Mouse (Mus musculus): ENCODE measurements around the gene Sept9. TPM values are rescaled to one million over a fixed set of nuclear protein-coding genes. Genes with fewer than 3 reads are reported as not detected.

The Sept9 gene
- total RNA-seq, 2 experiments from 2014 or later = 61.0 to 84.7 TPM

DNA sequence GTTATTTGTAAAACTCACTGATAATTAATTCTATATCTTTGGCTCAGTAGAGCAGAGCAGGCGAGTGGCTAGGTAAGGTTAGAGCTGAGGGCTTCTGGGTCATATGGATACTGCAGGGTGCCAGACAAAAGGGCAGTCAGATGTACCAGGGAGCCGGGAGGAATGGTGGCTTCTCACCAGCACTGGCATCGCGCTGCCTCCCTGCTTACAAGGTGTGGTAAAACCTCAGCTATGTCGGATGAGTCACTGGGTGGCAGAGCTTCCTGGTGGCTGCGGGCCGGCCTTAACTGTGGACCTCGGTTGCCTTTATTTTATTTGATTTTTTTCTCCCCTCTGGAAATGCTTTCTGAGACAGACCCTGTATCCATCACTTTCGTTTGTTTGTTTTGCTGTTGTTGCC is 6.0 kb downstream of the Sept9 start:
- intact Hi-C loops (cut with DNase I) = no loop called here
- no peak for DNase-seq (ENCODE audit: low spot score in 2 of 2)

DNA sequence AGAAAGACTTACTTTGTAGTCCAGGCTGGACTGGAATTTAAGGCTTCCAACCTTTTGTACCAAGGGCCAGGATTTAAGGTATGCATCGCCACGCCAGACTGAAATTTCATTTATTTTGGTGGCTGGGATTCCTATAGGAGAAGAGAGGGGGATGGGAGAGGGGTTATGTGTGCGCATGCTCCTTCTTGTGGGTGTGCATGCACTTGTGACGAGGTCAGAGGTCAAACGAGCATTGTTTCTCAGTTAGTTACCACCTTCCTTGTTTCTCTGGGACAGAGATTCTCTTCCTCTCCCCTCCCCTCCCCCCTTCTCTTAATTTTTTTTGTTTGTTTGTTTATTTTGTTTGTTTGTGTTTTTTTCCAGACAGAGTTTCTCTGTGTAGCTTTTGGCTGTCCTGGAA is 8.0 kb downstream of the Sept9 start:
- DNase-seq (ENCODE audit: low spot score in 2 of 2) = no peak
- intact Hi-C loops (cut with DNase I) = no loop called here

DNA sequence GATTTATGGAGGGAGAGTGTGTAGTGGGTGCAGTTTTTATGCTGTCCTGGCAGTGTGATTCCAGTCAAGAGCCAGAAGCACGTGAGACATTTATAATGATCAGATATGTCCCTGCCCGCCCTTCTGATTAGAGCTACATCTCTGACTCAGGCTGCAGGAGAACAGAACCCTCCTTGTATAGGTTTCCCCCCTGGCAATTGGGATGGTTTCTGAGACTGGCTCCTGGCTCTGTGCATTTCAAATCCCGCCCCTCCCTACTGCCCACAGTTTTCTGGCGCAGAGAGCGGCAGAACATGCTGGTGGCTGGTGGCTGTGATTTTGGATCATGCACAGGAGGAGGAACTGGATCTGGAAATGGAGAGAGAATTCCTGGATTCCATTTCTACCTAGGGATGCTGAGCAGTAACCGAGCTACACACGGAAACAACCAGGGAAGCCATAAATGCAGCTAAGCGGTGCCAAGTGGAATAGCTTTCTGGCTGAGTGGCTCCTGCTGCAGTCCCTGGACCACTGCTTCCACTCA is 8.8 kb downstream of the Sept9 start:
- DNase-seq (ENCODE audit: low spot score in 2 of 2) = peak in 1 of 2 experiments; percentile 79
- intact Hi-C loops (cut with DNase I) = no loop called here

DNA sequence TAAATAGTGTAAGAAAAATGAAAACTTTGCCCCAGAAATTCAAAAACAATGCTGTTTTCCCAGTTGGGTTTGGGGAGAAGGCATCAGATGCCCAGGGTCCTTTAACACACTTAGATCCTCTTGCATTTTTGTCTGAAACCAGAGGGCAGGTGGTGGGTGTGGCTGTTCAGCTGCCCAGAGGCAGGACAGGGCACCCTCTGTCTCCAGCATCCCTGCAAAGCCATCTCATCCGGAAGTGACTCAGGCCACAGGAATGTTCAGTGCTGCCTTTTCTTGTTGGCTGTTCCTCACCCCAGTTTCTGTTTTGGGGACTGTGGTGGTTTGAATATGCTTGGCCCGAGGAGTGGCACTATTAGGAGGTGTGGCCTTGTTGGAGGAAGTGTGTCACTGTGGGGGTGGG is 17.3 kb downstream of the Sept9 start:
- DNase-seq (ENCODE audit: low spot score in 2 of 2) = no peak
- intact Hi-C loops (cut with DNase I) = no loop called here

DNA sequence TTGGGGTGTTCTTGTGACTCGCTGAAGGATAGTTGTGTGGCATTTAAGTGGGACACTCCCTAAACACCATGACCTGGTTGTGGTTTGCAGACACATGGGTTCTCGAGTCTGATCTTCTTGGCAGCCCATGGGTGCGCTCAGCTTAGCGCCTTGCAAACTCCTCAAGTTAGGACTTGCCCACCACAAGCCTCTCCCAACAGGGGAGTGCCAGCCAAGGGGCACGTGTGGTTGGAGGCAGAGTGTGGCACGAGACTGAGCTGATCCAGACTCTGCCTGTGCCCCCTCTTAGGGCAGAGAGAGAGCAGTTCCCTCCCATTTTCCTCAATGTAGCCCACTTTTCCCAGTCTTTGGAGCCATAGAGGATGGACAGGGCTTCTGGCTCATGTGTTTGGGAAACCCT is 18.6 kb downstream of the Sept9 start:
- intact Hi-C loops (cut with DNase I) = no loop called here

DNA sequence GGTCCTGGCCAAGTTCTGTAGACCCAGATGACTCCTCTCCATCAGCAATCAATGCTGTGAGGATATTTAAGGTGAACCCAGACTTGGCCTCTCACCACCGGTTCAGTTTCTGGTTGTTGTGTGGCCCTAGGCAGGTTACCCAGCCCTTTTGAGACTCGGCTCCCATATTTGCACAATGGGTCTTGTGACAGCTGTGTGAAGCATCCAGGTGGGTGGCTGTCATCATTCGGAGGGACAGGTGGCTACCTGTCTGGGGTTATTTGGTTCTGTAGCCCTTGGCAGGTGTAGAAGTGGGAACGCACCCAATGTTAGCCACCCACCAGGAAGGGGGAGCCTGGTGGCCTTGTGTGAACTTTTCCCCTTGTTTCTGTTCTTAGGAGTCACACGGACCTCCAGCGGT is 19.0 kb downstream of the Sept9 start:
- intact Hi-C loops (cut with DNase I) = no loop called here
- DNase-seq (ENCODE audit: low spot score in 2 of 2) = no peak

More for the DNA sequence above, 18.6 kb downstream of the Sept9 start:
- DNase-seq (ENCODE audit: low spot score in 2 of 2) = no peak

DNA sequence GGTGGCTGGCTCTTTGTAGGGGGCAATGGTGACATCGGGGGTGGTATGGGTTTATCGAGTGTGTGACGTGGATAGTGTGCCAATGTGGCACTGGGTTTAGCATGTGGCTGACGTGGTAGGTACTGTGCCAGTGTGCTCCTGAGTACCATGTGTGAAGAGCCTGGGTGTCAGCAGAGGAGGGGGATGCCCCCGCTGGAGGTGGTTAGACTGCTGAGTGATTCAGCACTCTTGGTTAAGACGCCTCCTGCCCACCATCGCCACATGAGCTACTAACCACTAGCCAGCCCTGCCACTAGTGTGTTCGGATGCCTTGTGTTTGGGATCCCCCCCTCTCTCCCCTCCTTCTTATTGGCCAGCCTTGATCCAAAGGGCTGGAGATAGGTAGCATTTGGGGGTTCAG is 21.3 kb downstream of the Sept9 start:
- no peak for DNase-seq (ENCODE audit: low spot score in 2 of 2)
- intact Hi-C loops (cut with DNase I) = no loop called here

DNA sequence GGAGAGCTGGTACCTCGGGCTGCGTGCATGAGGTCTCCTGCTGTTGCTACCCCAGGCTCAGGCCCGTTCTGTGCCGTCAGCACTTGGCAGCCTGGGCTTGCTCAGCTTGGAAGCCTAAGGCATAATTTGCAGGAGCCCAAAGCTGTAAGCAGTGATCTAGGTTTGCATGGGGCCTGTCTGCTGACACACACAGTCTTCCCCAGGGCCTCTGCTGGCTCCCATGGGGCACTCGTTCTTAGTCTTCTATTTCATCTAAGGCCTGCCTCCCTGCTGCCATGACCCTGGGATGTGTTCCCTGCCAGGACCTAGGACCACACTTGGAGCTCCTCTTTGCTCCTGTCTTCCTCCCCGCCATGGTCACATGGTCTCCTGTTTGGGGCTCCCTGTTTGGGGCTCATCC is 21.7 kb downstream of the Sept9 start:
- intact Hi-C loops (cut with DNase I) = no loop called here
- no peak for DNase-seq (ENCODE audit: low spot score in 2 of 2)

DNA sequence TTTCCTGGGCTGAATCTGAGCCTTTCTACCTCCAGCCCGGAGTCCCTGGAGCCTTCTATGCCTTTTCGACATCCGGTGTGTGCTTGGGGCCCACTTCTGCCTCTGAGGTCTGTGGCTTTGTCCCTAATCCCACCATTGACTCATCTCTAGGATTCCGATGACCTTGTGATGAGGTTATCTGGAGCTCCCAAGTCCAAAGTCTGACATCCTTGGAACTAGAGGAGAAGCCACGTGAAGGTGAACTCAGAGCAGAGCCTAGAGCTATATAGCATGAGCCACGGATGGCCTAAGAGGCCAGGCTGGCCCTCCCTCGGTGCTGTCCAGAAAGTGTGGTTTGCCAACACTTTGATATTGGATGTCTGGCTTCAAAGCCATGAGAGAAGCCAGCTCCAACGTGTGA is 23.4 kb downstream of the Sept9 start:
- intact Hi-C loops (cut with DNase I) = no loop called here
- no peak for DNase-seq (ENCODE audit: low spot score in 2 of 2)

DNA sequence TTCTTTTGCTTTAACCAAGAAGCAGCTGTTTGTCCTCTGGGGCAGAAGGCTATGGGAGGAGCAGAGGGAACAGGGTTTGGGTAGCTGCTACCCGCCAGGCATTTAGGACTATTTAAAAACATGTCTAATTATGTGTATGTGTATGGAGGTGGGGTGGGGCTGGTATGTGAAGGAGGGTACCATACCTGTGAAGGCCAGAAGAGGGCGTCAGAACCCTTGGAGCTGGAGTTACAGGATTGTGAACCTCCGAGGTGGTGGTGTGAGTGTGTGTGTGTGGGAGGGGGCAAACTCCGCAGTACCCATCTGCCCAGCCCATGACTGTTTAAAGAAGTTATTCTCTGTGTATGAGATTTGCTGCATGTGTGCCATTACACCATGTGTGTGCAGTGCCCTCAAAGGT is 25.3 kb downstream of the Sept9 start:
- intact Hi-C loops (cut with DNase I) = no loop called here

DNA sequence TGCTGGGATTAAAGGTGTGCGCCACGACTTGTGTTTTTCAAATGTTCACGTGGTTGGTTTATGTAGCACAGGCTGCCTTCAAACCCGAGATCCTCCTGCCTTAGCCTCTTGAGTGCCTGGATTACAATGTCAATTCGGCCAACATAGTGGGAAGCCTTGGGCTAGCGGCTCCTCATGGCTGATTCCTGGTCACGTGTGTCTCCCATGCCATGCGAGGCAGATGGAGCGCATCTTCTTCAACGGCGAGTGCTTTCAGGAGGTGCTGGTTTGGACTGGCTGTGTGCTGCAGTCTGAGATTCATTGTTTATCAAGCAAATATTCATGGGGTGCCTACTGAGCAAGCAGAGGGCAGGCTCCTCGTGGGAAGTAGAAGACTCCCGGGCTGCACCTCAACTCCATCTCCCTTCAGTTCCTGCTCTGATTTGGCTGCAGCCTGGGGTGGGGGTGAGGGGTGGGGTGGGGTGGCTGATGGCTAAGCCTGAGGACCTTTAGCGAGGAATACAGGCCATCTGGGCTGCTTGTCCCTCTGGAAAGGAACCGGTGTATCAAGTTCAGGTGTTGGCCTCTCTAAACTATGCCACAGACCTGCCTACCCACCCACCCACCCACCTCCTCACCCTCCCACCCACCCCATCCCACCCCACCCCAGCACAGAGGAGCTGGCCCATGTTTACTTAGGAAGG is 26.2 kb downstream of the Sept9 start:
- no peak for DNase-seq (ENCODE audit: low spot score in 2 of 2)
- intact Hi-C loops (cut with DNase I) = no loop called here

More for the DNA sequence above, 25.3 kb downstream of the Sept9 start:
- no peak for DNase-seq (ENCODE audit: low spot score in 2 of 2)

DNA sequence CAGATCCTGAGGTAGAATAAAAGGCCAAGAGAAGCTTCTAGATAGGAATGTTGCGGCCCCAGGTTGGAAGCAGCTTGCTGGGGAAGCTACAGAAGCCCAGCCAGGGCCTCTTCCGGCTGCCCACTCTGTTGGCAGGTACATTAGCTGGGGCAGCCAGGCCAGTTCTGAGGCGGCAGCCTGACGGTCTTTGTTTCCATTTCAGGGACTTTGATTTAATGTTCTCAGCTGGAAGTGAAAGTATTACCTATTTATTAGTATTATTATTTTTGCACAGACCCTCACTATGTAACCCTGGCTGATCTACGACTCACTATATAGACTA is 26.7 kb downstream of the Sept9 start:
- intact Hi-C loops (cut with DNase I) = no loop called here
- DNase-seq (ENCODE audit: low spot score in 2 of 2) = no peak

DNA sequence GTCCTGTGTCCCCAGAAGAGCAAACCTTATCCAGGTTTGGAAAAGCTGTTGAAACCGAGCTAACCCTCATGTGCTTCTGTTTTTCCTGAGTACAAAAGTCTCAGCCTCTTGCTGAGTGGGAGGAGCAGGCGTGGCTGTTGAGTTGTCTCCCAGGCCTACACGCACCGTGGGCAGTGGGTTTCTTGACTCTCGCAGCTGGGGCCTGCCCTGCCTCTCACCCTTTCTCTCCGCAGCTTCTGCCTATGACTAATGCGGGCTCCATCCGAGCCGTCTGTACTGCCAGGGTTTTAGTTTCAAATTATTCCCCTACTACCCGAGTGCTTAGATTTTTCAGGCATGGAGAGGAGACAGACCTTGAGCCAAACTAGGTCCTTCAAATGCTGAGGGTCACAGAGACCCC is 28.7 kb downstream of the Sept9 start:
- intact Hi-C loops (cut with DNase I) = no loop called here
- no peak for DNase-seq (ENCODE audit: low spot score in 2 of 2)

DNA sequence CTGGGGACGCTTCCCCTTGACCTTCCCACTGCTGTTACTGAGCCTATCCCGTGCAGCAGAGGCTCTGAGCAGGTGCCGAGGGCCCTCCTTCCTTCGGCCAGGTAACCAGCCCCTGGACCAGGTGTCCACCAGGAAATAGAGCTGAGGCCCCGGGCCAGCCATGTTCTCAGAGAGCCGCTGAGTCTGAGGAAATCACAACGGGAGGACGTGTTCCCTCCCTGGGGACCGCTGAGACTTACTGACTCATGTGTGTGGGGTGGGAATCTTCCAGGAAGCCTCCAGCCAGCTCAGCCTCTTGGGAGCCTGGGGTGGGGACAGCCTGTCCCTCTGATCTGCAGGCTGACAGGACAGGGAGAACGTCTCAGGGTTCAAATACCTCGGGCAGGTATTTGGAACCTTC is 32.1 kb downstream of the Sept9 start:
- intact Hi-C loops (cut with DNase I) = no loop called here
- DNase-seq (ENCODE audit: low spot score in 2 of 2) = peak in 1 of 2 experiments; percentile 63

DNA sequence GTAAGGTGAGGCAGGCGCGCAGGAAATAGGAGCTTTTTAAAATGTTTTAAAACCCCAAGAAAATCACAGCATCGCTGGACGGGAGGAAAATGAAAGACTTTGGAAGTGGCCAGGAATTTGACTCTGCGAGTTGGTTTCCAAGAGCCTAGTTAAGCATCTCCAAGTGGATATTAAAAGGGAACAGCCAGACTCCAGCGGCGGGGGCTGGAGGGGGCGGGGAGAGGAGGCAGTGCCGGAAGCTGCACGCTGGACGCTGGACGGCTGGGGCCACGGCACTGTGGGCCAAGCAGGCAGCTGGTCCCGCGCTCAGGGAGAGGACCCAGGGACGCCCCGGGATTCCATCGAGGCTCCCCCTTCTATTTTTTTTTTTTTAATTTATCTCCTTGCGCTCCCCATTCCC is 32.6 kb downstream of the Sept9 start:
- intact Hi-C loops (cut with DNase I) = no loop called here

DNA sequence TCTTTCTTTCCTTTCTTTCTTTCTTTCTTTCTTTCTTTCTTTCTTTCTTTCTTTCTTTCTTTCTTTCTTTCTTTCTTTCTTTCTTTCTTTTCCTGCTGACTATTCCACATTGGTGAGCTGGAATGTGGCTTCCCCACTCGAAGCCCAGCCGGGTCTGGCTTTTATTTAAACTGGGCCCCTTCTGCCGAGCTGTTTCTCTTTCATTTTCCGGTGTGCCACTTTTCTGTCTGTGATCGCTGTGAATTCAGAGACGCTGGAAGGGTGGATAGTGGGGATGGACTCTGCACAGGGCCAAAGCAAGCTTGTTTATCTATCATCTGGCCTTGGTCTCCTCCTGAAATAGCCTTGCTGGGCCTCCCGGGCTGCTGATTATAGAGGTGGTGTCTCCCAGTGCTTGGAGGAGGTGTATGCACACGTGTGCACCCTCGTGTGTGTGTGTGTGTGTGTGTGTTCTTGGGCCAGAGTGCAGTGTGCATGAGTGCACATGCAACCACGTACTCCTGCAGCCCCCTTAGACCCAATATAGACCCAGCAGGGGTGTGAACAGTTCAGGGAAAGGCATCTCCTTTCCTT is 33.5 kb downstream of the Sept9 start:
- no peak for DNase-seq (ENCODE audit: low spot score in 2 of 2)
- intact Hi-C loops (cut with DNase I) = no loop called here

More for the DNA sequence above, 32.6 kb downstream of the Sept9 start:
- DNase-seq (ENCODE audit: low spot score in 2 of 2) = peak; percentile 27 to 46

DNA sequence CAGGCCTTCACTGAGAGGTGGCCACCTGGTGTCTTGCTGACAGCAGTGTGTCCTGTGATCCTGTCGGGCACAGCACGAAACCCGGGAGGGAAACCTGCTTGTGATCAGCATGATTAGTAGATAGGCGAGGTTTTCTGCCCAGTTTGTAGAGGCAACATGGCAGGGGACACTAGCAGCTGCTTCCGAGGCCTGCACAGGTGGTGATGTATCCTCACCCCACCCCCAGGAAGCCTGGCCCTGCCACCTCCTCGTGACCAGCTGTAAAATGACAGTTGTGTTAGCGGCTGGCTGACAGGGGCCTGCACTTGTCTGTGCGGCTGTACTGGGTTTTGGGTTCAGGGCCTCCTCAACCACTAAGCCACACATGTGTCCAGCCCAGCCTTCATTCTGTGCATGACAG is 34.4 kb downstream of the Sept9 start:
- DNase-seq (ENCODE audit: low spot score in 2 of 2) = no peak
- intact Hi-C loops (cut with DNase I) = no loop called here

DNA sequence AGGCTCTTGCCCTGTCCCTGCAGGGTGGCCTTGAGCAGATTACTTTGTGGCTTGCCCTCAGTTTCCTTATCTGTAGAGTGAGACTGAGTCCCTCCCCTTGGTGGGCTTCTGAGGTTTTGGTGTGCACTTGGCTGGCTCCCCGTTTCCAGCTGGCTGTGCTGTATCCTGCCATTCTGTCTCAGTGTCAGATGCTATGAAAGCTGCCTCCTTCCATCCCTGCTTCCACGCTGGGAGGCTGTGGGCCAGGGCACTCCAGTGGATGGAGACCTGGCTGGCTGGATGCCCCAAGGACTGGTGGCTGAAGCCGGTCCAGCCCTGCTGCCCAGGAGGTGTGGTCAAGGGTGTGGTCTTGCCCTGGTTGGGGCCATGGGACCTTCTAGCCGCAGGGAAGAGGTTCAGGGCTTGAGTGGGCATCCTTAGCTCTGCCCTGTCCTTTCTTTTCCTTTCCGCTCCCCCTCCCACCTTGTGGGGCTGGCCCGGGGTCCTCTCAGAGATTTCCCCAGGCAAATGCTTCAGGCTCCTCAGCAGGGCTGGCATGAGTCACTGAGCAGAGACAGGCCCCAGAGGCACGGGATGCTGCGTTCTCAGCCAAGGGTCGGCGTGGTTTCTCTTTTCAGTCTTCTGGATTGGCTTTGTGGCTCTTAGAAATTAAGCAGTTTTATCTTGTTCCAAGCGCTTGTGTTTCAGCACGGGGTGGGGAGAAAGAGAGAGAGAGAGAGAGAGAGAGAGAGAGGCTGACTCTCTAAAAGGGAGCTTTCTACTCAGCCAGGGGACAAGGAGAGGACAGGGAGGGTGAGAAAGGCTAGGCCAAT is 35.8 kb downstream of the Sept9 start:
- intact Hi-C loops (cut with DNase I) = loop anchor here (5.0 kb wide), 1 partner anchor 77 kb away; no protein-coding TSS in a partner anchor
- DNase-seq (ENCODE audit: low spot score in 2 of 2) = no peak

DNA sequence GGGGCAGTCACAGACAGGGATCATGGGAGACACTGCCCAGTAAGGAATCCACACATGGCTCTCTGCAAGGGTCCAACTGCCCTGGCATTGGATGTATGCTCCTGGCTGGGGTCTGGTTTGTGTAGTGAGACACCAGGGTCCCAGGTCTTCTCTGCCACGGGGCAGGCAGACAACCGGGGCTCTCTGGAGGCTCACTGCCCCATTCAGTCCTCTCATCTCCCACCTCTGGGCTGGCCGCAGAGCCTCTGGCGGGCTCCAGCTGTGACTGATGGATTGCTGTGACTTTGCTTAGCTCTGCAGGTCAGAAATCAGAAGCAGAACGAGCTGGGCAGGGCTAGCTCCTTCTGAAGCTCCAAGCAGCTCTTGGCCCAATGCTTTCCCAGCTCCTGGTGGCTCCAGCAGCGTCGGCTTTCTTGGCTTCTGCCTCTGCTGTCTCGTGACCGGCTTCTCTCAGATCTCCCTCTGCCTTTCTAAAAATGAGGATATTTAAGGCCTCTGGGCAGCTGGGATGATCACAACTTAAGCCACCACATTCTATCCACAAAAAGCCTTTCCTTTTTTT is 36.5 kb downstream of the Sept9 start:
- DNase-seq (ENCODE audit: low spot score in 2 of 2) = peak in 1 of 2 experiments; percentile 62
- intact Hi-C loops (cut with DNase I) = loop anchor here (5.0 kb wide), 1 partner anchor 76 kb away; no protein-coding TSS in a partner anchor

DNA sequence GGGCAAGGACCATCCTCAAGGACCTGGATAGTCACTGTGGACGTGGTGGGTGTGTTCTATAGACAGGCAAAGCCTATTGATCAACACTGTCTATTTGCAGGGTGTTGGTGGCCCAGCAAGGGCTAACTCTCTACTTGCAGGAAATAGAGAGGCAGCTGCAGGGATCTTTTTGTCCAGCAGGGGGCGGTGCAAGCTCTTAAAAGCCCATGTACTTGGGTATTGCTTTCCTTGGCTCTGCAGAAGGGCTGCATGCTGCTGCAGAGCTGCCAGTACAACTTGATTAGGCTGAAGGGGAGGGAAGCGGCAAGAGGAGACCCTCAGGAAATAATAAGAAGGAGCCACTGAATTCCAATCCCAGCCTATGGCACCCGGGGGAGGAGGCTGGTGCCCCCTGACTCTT is 38.7 kb downstream of the Sept9 start:
- DNase-seq (ENCODE audit: low spot score in 2 of 2) = peak; percentile 92 to 96
- intact Hi-C loops (cut with DNase I) = loop anchor here (1.0 to 5.0 kb wide), 2 partner anchors 74 to 120 kb away; no protein-coding TSS in a partner anchor

Measured in left cerebral cortex, postnatal 25 days (tissue).